In genomic region chr15:99129441-99129840, GRCm38 (mm10) we compare ENCODE assay signal across 12 mouse cellular contexts. TPM values are rescaled to one million over a fixed set of nuclear protein-coding genes. Genes with fewer than 3 reads are reported as not detected.
DNase-seq lines count a peak whose midpoint lies in the region; ATAC-seq lines count a peak whose summit lies in the region.
"Had no signal": no experiment of that assay in that cellular context is flagged by ENCODE, and none has a peak within 500 bp of the region (broad histone marks: within the 10 kb centered on the region; RNA-seq: fewer than 3 reads in every experiment).

No protein-coding gene starts in this region.

- H3K27ac ChIP-seq in forebrain, embryonic 12.5 days: no peak overlapping the region
- no peak overlapping the region for H3K27ac ChIP-seq in forebrain, embryonic 16.5 days (ENCODE audit: low read length)
- H3K27ac ChIP-seq in intestine, embryonic 14.5 days (ENCODE audit: low read depth): 0 out of 2 replicates have a peak overlapping the region, but pooled peaks have one; percentile 22
- no peak overlapping the region for H3K27ac ChIP-seq in intestine, embryonic 15.5 days
- peak overlapping the region; percentile 8; the same call in 1 of the 2 replicates for H3K27ac ChIP-seq in limb, embryonic 10.5 days
- H3K27ac ChIP-seq: liver, embryonic 13.5 days had no signal

- no peak for DNase-seq in intestine, embryonic 14.5 days (ENCODE audit: low spot score)
- no peak for DNase-seq in limb, embryonic 10.5 days (ENCODE audit: low spot score)
- peak; percentile 42 for DNase-seq in retina, postnatal 7 days (ENCODE audit: low read depth, low spot score)
- DNase-seq in left cerebral cortex, adult 9 months (ENCODE audit: low spot score in 2 of 2): no peak
- no peak for DNase-seq in layer of hippocampus, postnatal 10 days (ENCODE audit: low spot score in 2 of 2)
- DNase-seq: liver, embryonic 13.5 days had no signal

- 38% methylated on average over 11 of the region's 11 CpGs for WGBS in forebrain, embryonic 12.5 days
- 27% methylated on average over 11 of the region's 11 CpGs for WGBS in forebrain, embryonic 16.5 days
- WGBS in intestine, embryonic 14.5 days: 64% methylated on average over 11 of the region's 11 CpGs
- WGBS in intestine, embryonic 15.5 days: 64% methylated on average over 11 of the region's 11 CpGs
- 76% methylated on average over 11 of the region's 11 CpGs for WGBS in limb, embryonic 10.5 days

- no peaks in the 10 kb centered on the region for H3K9me3 ChIP-seq in forebrain, embryonic 12.5 days
- no peaks in the 10 kb centered on the region for H3K9me3 ChIP-seq in forebrain, embryonic 16.5 days (ENCODE audit: control insufficient read depth, low read length)
- no peaks in the 10 kb centered on the region for H3K9me3 ChIP-seq in intestine, embryonic 14.5 days (ENCODE audit: control insufficient read depth, low read length)
- no peaks in the 10 kb centered on the region for H3K9me3 ChIP-seq in intestine, embryonic 15.5 days
- no peaks in the 10 kb centered on the region for H3K9me3 ChIP-seq in limb, embryonic 10.5 days (replicated peaks)
- H3K9me3 ChIP-seq: liver, embryonic 13.5 days had no signal

- H3K36me3 ChIP-seq in forebrain, embryonic 12.5 days (replicated peaks): 0 out of 2 replicates have a peak, but pooled peaks cover 5% of the 10 kb centered on the region
- no peaks in the 10 kb centered on the region for H3K36me3 ChIP-seq in forebrain, embryonic 16.5 days (ENCODE audit: control insufficient read depth, insufficient read depth)
- H3K36me3 ChIP-seq in intestine, embryonic 14.5 days (ENCODE audit: control insufficient read depth, insufficient read depth, low read length): peaks cover 8% of the 10 kb centered on the region; the same call in 1 of the 2 replicates
- H3K36me3 ChIP-seq in intestine, embryonic 15.5 days: no peaks in the 10 kb centered on the region
- H3K36me3 ChIP-seq in limb, embryonic 10.5 days: peaks cover 57% of the 10 kb centered on the region
- H3K36me3 ChIP-seq: liver, embryonic 13.5 days had no signal

- H3K4me1 ChIP-seq in forebrain, embryonic 12.5 days: peaks cover 33% of the 10 kb centered on the region
- H3K4me1 ChIP-seq in forebrain, embryonic 16.5 days (replicated peaks; ENCODE audit: control insufficient read depth, insufficient read depth, low read length): peaks cover 41% of the 10 kb centered on the region
- peaks cover 24% of the 10 kb centered on the region for H3K4me1 ChIP-seq in intestine, embryonic 14.5 days (replicated peaks; ENCODE audit: control insufficient read depth, insufficient read depth, low read length)
- H3K4me1 ChIP-seq in intestine, embryonic 15.5 days (replicated peaks): peaks cover 18% of the 10 kb centered on the region
- peaks cover 38% of the 10 kb centered on the region for H3K4me1 ChIP-seq in limb, embryonic 10.5 days

- H3K4me3 ChIP-seq in forebrain, embryonic 12.5 days (replicated peaks): no peak overlapping the region
- H3K4me3 ChIP-seq in forebrain, embryonic 16.5 days (replicated peaks; ENCODE audit: low read length): no peak overlapping the region
- H3K4me3 ChIP-seq in intestine, embryonic 14.5 days (ENCODE audit: low read depth, low read length): no peak overlapping the region
- no peak overlapping the region for H3K4me3 ChIP-seq in intestine, embryonic 15.5 days (replicated peaks)
- H3K4me3 ChIP-seq in limb, embryonic 10.5 days: no peak overlapping the region
- H3K4me3 ChIP-seq: liver, embryonic 13.5 days had no signal

- no peak for ATAC-seq in forebrain, embryonic 12.5 days (ENCODE audit: low FRiP score)
- no peak for ATAC-seq in forebrain, embryonic 16.5 days
- no peak for ATAC-seq in intestine, embryonic 14.5 days (replicated peaks; ENCODE audit: low FRiP score, low TSS enrichment, low read depth)
- no peak for ATAC-seq in intestine, embryonic 15.5 days

- H3K4me2 ChIP-seq in forebrain, embryonic 12.5 days: peak overlapping the region; percentile 25
- H3K4me2 ChIP-seq in forebrain, embryonic 16.5 days (ENCODE audit: low read length): no peak overlapping the region
- no peak overlapping the region for H3K4me2 ChIP-seq in intestine, embryonic 14.5 days (ENCODE audit: low read length)
- H3K4me2 ChIP-seq in intestine, embryonic 15.5 days (replicated peaks): no peak overlapping the region
- H3K4me2 ChIP-seq: liver, embryonic 13.5 days had no signal

- no peaks in the 10 kb centered on the region; the same call in 1 of the 2 replicates for H3K27me3 ChIP-seq in forebrain, embryonic 12.5 days
- H3K27me3 ChIP-seq in forebrain, embryonic 16.5 days (replicated peaks; ENCODE audit: control insufficient read depth, insufficient read depth, low read length): no peaks in the 10 kb centered on the region
- no peaks in the 10 kb centered on the region for H3K27me3 ChIP-seq in intestine, embryonic 14.5 days (replicated peaks; ENCODE audit: control insufficient read depth, insufficient read depth, low read length)
- H3K27me3 ChIP-seq in intestine, embryonic 15.5 days (replicated peaks): no peaks in the 10 kb centered on the region
- no peaks in the 10 kb centered on the region for H3K27me3 ChIP-seq in limb, embryonic 10.5 days (ENCODE audit: low read depth, poor library complexity, severe bottlenecking)

- H3K9ac ChIP-seq in forebrain, embryonic 12.5 days: peak overlapping the region; percentile 36; the same call in 1 of the 2 replicates
- H3K9ac ChIP-seq in forebrain, embryonic 16.5 days (replicated peaks; ENCODE audit: low read depth, low read length): no peak overlapping the region
- 0 out of 2 replicates have a peak overlapping the region, but pooled peaks have one; percentile 10 for H3K9ac ChIP-seq in intestine, embryonic 14.5 days (ENCODE audit: low read length)
- no peak overlapping the region for H3K9ac ChIP-seq in intestine, embryonic 15.5 days
- H3K9ac ChIP-seq: liver, embryonic 13.5 days had no signal

RNA-seq across cellular contexts. Expression of gene Spats2, which starts 3.7 kb away (rescaled TPM):
- polyA plus RNA-seq in forebrain, embryonic 12.5 days (2016; fragmentation: Nextera tagmentation; extraction: Ambion mirVana): 65.5 and 69.8 TPM in 2 replicates
- polyA plus RNA-seq in forebrain, embryonic 16.5 days (2015; fragmentation: Nextera tagmentation; extraction: Ambion mirVana): 39.5 and 44.6 TPM in 2 replicates
- polyA plus RNA-seq in intestine, embryonic 14.5 days (2014; fragmentation: Nextera tagmentation; extraction: Ambion mirVana): 38.4 and 41.4 TPM in 2 replicates
- polyA plus RNA-seq in intestine, embryonic 15.5 days (2015; fragmentation: Nextera tagmentation; extraction: Ambion mirVana): 26.6 and 34.7 TPM in 2 replicates
- polyA plus RNA-seq in limb, embryonic 10.5 days (2016; fragmentation: Nextera tagmentation; extraction: Ambion mirVana): 60.5 and 64.1 TPM in 2 replicates
- total RNA-seq in layer of hippocampus, postnatal 10 days (2021): 10 to 100 TPM; 32.3 to 35.1 TPM
- total RNA-seq: hematopoietic stem cell, adult 5-6 weeks had no signal

RNA-seq across cellular contexts. Expression of gene Dnajc22, which starts 36.5 kb away (rescaled TPM):
- polyA plus RNA-seq in forebrain, embryonic 12.5 days (2016; fragmentation: Nextera tagmentation; extraction: Ambion mirVana): 0.76 and 1.0 TPM in 2 replicates
- polyA plus RNA-seq in forebrain, embryonic 16.5 days (2015; fragmentation: Nextera tagmentation; extraction: Ambion mirVana): 0.27 and 0.51 TPM in 2 replicates
- 16.3 and 20.2 TPM in 2 replicates for polyA plus RNA-seq in intestine, embryonic 14.5 days (2014; fragmentation: Nextera tagmentation; extraction: Ambion mirVana)
- polyA plus RNA-seq in intestine, embryonic 15.5 days (2015; fragmentation: Nextera tagmentation; extraction: Ambion mirVana): 37.4 and 39.0 TPM in 2 replicates
- 1.4 and 2.1 TPM in 2 replicates for polyA plus RNA-seq in limb, embryonic 10.5 days (2016; fragmentation: Nextera tagmentation; extraction: Ambion mirVana)
- total RNA-seq in layer of hippocampus, postnatal 10 days (2021): 1 to 10 TPM in 1 of 2 experiments, under 1 TPM in 1; 0.39 to 1.1 TPM
- total RNA-seq: hematopoietic stem cell, adult 5-6 weeks had no signal

RNA-seq across cellular contexts. Expression of gene C1ql4, which starts 41.8 kb away (rescaled TPM):
- polyA plus RNA-seq in forebrain, embryonic 12.5 days (2016; fragmentation: Nextera tagmentation; extraction: Ambion mirVana): 0.44 and 1.3 TPM in 2 replicates
- 0.71 TPM in 1 of 2 replicates, not detected in the other for polyA plus RNA-seq in forebrain, embryonic 16.5 days (2015; fragmentation: Nextera tagmentation; extraction: Ambion mirVana)
- polyA plus RNA-seq in intestine, embryonic 14.5 days (2014; fragmentation: Nextera tagmentation; extraction: Ambion mirVana): 0.16 TPM in 1 of 2 replicates, not detected in the other
- 0.09 TPM in 1 of 2 replicates, not detected in the other for polyA plus RNA-seq in intestine, embryonic 15.5 days (2015; fragmentation: Nextera tagmentation; extraction: Ambion mirVana)
- polyA plus RNA-seq in limb, embryonic 10.5 days (2016; fragmentation: Nextera tagmentation; extraction: Ambion mirVana): 0.15 and 0.23 TPM in 2 replicates
- total RNA-seq in layer of hippocampus, postnatal 10 days (2021): under 1 TPM in 1 of 2 experiments, not detected in 1; 0.25 TPM
- total RNA-seq: adrenal gland, adult 18-20 months; hematopoietic stem cell, adult 5-6 weeks; layer of hippocampus, adult 18-20 months had no signal
- polyA plus RNA-seq: liver, embryonic 13.5 days had no signal

RNA-seq across cellular contexts. Expression of gene Troap, which starts 55.1 kb away (rescaled TPM):
- polyA plus RNA-seq in forebrain, embryonic 12.5 days (2016; fragmentation: Nextera tagmentation; extraction: Ambion mirVana): 41.6 and 48.3 TPM in 2 replicates
- polyA plus RNA-seq in forebrain, embryonic 16.5 days (2015; fragmentation: Nextera tagmentation; extraction: Ambion mirVana): 15.9 and 17.3 TPM in 2 replicates
- polyA plus RNA-seq in intestine, embryonic 14.5 days (2014; fragmentation: Nextera tagmentation; extraction: Ambion mirVana): 25.4 and 27.7 TPM in 2 replicates
- polyA plus RNA-seq in intestine, embryonic 15.5 days (2015; fragmentation: Nextera tagmentation; extraction: Ambion mirVana): 24.7 and 25.4 TPM in 2 replicates
- polyA plus RNA-seq in limb, embryonic 10.5 days (2016; fragmentation: Nextera tagmentation; extraction: Ambion mirVana): 54.8 and 56.2 TPM in 2 replicates
- total RNA-seq in layer of hippocampus, postnatal 10 days (2021): 1 to 10 TPM; 1.4 to 1.7 TPM
- total RNA-seq: adrenal gland, adult 18-20 months had no signal

Comparison
In these comparisons a context has a peak if more than half of its experiments do, and no peak if none do; other contexts are left out.
1. H3K27ac ChIP-seq: peak in intestine, embryonic 14.5 days (single experiment) and limb, embryonic 10.5 days (single experiment); none in forebrain, embryonic 12.5 days (single experiment), forebrain, embryonic 16.5 days (single experiment) and intestine, embryonic 15.5 days (single experiment).
2. H3K9ac ChIP-seq: peak in forebrain, embryonic 12.5 days (single experiment) and intestine, embryonic 14.5 days (single experiment); none in forebrain, embryonic 16.5 days (single experiment) and intestine, embryonic 15.5 days (single experiment).